Mouse (Mus musculus): ENCODE data around the gene Vsig10. TPM values are rescaled to one million over a fixed set of nuclear protein-coding genes. Genes with fewer than 3 reads are reported as not detected.

Gene Vsig10
- polyA plus RNA-seq, 1 experiment from 2014 or later, result 19.7 TPM

GRCm38 (mm10) chr5:117295011-117295410 is 23.9 kb upstream of the Vsig10 start:
- no peaks in the 10 kb centered on the region for H3K4me1 ChIP-seq (ENCODE audit: insufficient read depth, low read depth, low read length)
- no peaks in the 10 kb centered on the region for H3K27me3 ChIP-seq (replicated peaks; ENCODE audit: insufficient read depth, low read length)
- TF ChIP-seq CTCF (IDR thresholded peaks at IDR 0.05), result no peak
- TF ChIP-seq EP300 (IDR thresholded peaks at IDR 0.05), result no peak
- H3K36me3 ChIP-seq (ENCODE audit: insufficient read depth, low read length), result no peaks in the 10 kb centered on the region
- no peak overlapping the region for H3K4me2 ChIP-seq (replicated peaks; ENCODE audit: low read depth, low read length)
- no peak overlapping the region for H3K27ac ChIP-seq (ENCODE audit: low read length)
- no peak overlapping the region for H3K4me3 ChIP-seq (ENCODE audit: low read depth, low read length)
- ATAC-seq (no peak), DNase-seq (ENCODE audit: low spot score) (no peak)
- H3K9ac ChIP-seq (replicated peaks; ENCODE audit: low read depth), result no peak overlapping the region
- no peaks in the 10 kb centered on the region for H3K9me3 ChIP-seq (ENCODE audit: low read length)
- 85% methylated on average over 8 of the region's 8 CpGs for WGBS

DNA sequence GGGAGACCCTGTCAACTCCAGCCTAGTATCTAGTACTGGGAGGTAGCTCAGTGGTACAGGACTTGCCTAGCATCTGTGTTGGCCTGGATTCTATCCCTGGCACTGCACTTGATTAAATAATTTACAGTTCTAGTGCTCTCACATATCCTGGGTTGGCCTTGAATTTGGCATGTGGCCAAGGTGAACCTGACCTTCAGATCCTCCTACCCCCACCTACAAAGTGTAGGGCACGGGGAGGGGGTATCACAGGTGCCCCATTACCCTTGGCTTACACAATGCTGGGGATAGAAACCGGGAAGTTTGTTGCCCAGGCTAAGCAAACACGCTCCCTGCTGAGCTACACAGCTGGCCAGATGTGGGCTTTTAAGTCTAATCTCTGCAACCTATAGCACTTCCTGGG is 16.0 kb upstream of the Vsig10 start:
- Histone ChIP-seq H3K36me3 (ENCODE audit: insufficient read depth, low read length) (no peaks in the 10 kb centered on the region), H3K4me2 (replicated peaks; ENCODE audit: low read depth, low read length) (no peak overlapping the region), H3K9ac (replicated peaks; ENCODE audit: low read depth) (no peak overlapping the region), H3K4me3 (ENCODE audit: low read depth, low read length) (no peak overlapping the region), H3K9me3 (ENCODE audit: low read length) (no peaks in the 10 kb centered on the region), H3K27me3 (replicated peaks; ENCODE audit: insufficient read depth, low read length) (no peaks in the 10 kb centered on the region), H3K4me1 (ENCODE audit: insufficient read depth, low read depth, low read length) (no peaks in the 10 kb centered on the region), H3K27ac (ENCODE audit: low read length) (no peak overlapping the region)
- TF ChIP-seq EP300 (IDR thresholded peaks at IDR 0.05) (no peak), CTCF (IDR thresholded peaks at IDR 0.05) (no peak)
- ATAC-seq (0 out of 2 replicates have a peak, but pooled peaks have one; percentile 16), DNase-seq (ENCODE audit: low spot score) (no peak)
- 35% methylated on average over 3 of the region's 3 CpGs for WGBS

DNA sequence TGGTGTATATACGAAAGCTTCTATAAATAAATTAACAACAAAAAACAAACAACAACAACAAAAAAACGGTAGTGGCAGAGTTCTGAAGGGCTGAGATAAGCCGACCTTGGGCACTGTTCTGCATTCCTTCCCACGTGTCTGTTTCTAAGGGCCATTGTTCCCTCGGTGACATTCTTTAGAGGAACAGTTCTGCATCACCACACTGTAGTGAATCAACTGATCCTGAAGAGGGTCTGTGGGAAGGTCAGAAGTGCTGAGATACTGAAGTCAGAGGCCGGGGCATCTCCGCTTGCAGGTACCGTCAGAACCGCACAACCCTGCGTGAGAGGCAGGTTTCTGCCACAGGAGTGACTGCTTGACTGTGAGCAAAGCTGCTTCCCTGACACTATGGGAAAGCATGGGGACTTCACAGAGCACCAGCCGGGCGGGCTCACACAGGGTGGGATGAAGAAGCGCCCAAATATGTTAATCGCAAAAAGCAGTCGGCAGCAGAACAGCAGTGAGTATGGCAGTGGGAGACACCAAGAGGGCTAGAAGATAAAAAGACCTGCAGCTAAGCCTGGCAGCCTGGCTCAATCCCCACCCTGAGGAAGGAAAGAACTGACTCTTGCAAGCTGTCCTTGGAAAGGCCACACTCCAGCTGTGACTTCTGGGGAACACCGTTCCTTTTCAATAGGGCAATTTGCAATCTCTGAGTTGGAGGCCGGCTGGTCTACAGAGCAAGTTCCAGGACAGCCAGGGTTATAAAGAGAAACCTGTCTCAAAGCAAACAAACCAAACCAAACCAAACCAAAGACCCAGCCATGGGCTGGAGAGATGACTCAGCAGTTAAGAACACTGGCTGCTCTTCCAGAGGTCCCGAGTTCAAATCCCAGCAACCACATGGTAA is 14.9 kb upstream of the Vsig10 start:
- no peak for TF ChIP-seq CTCF (IDR thresholded peaks at IDR 0.05)
- TF ChIP-seq EP300 (IDR thresholded peaks at IDR 0.05), result no peak
- H3K9me3 ChIP-seq (ENCODE audit: low read length), result no peaks in the 10 kb centered on the region
- no peak overlapping the region for H3K27ac ChIP-seq (ENCODE audit: low read length)
- no peak overlapping the region for H3K4me2 ChIP-seq (replicated peaks; ENCODE audit: low read depth, low read length)
- DNase-seq (ENCODE audit: low spot score) (no peak), ATAC-seq (0 out of 2 replicates have a peak, but pooled peaks have one; percentile 28)
- no peaks in the 10 kb centered on the region for H3K4me1 ChIP-seq (ENCODE audit: insufficient read depth, low read depth, low read length)
- H3K4me3 ChIP-seq (ENCODE audit: low read depth, low read length), result no peak overlapping the region
- H3K9ac ChIP-seq (replicated peaks; ENCODE audit: low read depth), result no peak overlapping the region
- H3K27me3 ChIP-seq (replicated peaks; ENCODE audit: insufficient read depth, low read length), result no peaks in the 10 kb centered on the region
- WGBS, result 49% methylated on average over 18 of the region's 18 CpGs
- no peaks in the 10 kb centered on the region for H3K36me3 ChIP-seq (ENCODE audit: insufficient read depth, low read length)

- Histone ChIP-seq H3K9ac (replicated peaks; ENCODE audit: low read depth) (no peak overlapping the region), H3K9me3 (ENCODE audit: low read length) (no peaks in the 10 kb centered on the region), H3K27me3 (replicated peaks; ENCODE audit: insufficient read depth, low read length) (no peaks in the 10 kb centered on the region), H3K4me3 (ENCODE audit: low read depth, low read length) (no peak overlapping the region), H3K36me3 (ENCODE audit: insufficient read depth, low read length) (no peaks in the 10 kb centered on the region), H3K27ac (ENCODE audit: low read length) (no peak overlapping the region), H3K4me2 (replicated peaks; ENCODE audit: low read depth, low read length) (no peak overlapping the region), H3K4me1 (ENCODE audit: insufficient read depth, low read depth, low read length) (no peaks in the 10 kb centered on the region)
- ATAC-seq (peak; percentile 59), DNase-seq (ENCODE audit: low spot score) (peak; percentile 83)
- 51% methylated on average over 7 of the region's 7 CpGs for WGBS
- TF ChIP-seq EP300 (IDR thresholded peaks at IDR 0.05) (no peak), CTCF (IDR thresholded peaks at IDR 0.05) (peak; percentile 75)
These were observed 13.9 kb upstream of the Vsig10 start for GRCm38 (mm10) chr5:117304947-117305346.

- no peak for DNase-seq (ENCODE audit: low spot score)
- no peak overlapping the region for H3K27ac ChIP-seq (ENCODE audit: low read length)
- WGBS, result 82% methylated on average over 5 of the region's 5 CpGs
These were observed 13.1 kb upstream of the Vsig10 start for GRCm38 (mm10) chr5:117305754-117306153.

DNA sequence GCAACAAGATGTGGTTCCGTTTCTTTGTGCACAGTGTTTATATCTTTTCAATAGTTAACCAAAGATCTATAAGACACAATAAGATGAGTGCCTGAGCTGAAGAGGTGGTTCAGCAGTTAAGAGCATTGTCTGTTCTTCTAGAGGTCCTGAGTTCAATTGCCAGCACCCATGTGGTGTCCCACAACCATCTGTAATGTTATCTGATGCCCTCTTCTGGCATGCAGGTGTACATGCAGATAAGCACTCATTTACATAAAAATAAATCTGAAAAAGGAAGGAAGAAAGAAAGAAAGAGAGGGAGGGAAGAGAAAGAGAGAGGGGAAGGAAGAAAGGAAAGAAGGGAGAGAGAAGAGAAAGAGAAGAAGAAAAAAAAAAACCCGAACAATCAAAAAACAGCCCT is 12.1 kb upstream of the Vsig10 start:
- no peak for ATAC-seq
- Histone ChIP-seq H3K4me1 (ENCODE audit: insufficient read depth, low read depth, low read length) (no peaks in the 10 kb centered on the region), H3K36me3 (ENCODE audit: insufficient read depth, low read length) (no peaks in the 10 kb centered on the region), H3K27me3 (replicated peaks; ENCODE audit: insufficient read depth, low read length) (no peaks in the 10 kb centered on the region), H3K4me2 (replicated peaks; ENCODE audit: low read depth, low read length) (no peak overlapping the region), H3K4me3 (ENCODE audit: low read depth, low read length) (no peak overlapping the region), H3K27ac (ENCODE audit: low read length) (no peak overlapping the region), H3K9ac (replicated peaks; ENCODE audit: low read depth) (no peak overlapping the region), H3K9me3 (ENCODE audit: low read length) (no peaks in the 10 kb centered on the region)
- DNase-seq (ENCODE audit: low spot score), result no peak
- 86% methylated on average over 2 of the region's 2 CpGs for WGBS
- TF ChIP-seq CTCF (IDR thresholded peaks at IDR 0.05) (0 out of 2 replicates have a peak, but pooled peaks have one; percentile 30), EP300 (IDR thresholded peaks at IDR 0.05) (no peak)

More at GRCm38 (mm10) chr5:117305754-117306153, 13.1 kb upstream of the Vsig10 start:
- H3K4me2 ChIP-seq (replicated peaks; ENCODE audit: low read depth, low read length), result no peak overlapping the region
- no peaks in the 10 kb centered on the region for H3K4me1 ChIP-seq (ENCODE audit: insufficient read depth, low read depth, low read length)
- H3K36me3 ChIP-seq (ENCODE audit: insufficient read depth, low read length), result no peaks in the 10 kb centered on the region
- H3K9me3 ChIP-seq (ENCODE audit: low read length), result no peaks in the 10 kb centered on the region
- ATAC-seq, result no peak
- TF ChIP-seq CTCF (IDR thresholded peaks at IDR 0.05) (peak; percentile 15), EP300 (IDR thresholded peaks at IDR 0.05) (no peak)
- no peak overlapping the region for H3K9ac ChIP-seq (replicated peaks; ENCODE audit: low read depth)
- H3K27me3 ChIP-seq (replicated peaks; ENCODE audit: insufficient read depth, low read length), result no peaks in the 10 kb centered on the region
- no peak overlapping the region for H3K4me3 ChIP-seq (ENCODE audit: low read depth, low read length)
